Mouse (Mus musculus) stomach, embryonic 16.5 days (tissue): ENCODE data around the gene Padi3. TPM values are rescaled to one million over a fixed set of nuclear protein-coding genes. Genes with fewer than 3 reads are reported as not detected.

Source experiments
- ATAC-seq: fragments of 200-750 bp; cut with Nextera tagmentation; 2 replicates; pipeline ENCODE4 v1.8.0; 2017; ENCODE audit warnings: moderate number of reproducible peaks, moderate TSS enrichment; ENCODE audit not compliant: insufficient read depth, low FRiP score
- H3K27ac ChIP-seq: fragments of 300-500 bp; sonication (generic); 2 replicates; pipeline ENCODE4 v1.5.1; 2014; ENCODE audit warnings: low read length
- H3K27me3 ChIP-seq: fragments of 300-500 bp; sonication (generic); 2 replicates; pipeline ENCODE4 v1.6.1; 2014; ENCODE audit warnings: low read length, control low read depth, mixed read lengths; ENCODE audit not compliant: control insufficient read depth, insufficient read depth
- H3K36me3 ChIP-seq: fragments of 300-500 bp; sonication (generic); 2 replicates; pipeline ENCODE4 v1.6.1; 2014; ENCODE audit warnings: low read length; ENCODE audit not compliant: control insufficient read depth, insufficient read depth
- H3K4me1 ChIP-seq: fragments of 300-500 bp; sonication (generic); 2 replicates; pipeline ENCODE4 v1.6.1; 2014; ENCODE audit warnings: low read length, control low read depth, mixed read lengths; ENCODE audit not compliant: control insufficient read depth, insufficient read depth
- H3K4me2 ChIP-seq: fragments of 300-500 bp; sonication (generic); 2 replicates; pipeline ENCODE4 v1.6.1; 2014; ENCODE audit warnings: low read depth, low read length, mixed read lengths
- H3K4me3 ChIP-seq: fragments of 300-500 bp; sonication (generic); replicated peaks from 2 replicates; pipeline ENCODE4 v1.5.1; 2014; ENCODE audit warnings: mild to moderate bottlenecking, low read length
- H3K9ac ChIP-seq: fragments of 300-500 bp; sonication (generic); 2 replicates; pipeline ENCODE4 v1.6.1; 2014; ENCODE audit warnings: low read length
- H3K9me3 ChIP-seq: fragments of 300-500 bp; sonication (generic); replicated peaks from 2 replicates; pipeline ENCODE4 v1.6.1; 2016; ENCODE audit warnings: low read length, control low read depth; ENCODE audit not compliant: control insufficient read depth
- WGBS: fragments of 180-500 bp; shearing (Covaris S2); extraction: QIAGEN DNeasy Blood & Tissue Kit; methylation state at CpG from one replicate; pipeline ENCODE4 v1.1.7; 2014; 5-methylcytosine and 5-hydroxymethylcytosine counted together
- polyA plus RNA-seq: library from polyadenylated mRNA; unstranded; fragments of >200 nt; fragmentation: Nextera tagmentation; extraction: Ambion mirVana; gene quantifications from 2 replicates; pipeline ENCODE4 v1.2.1, GENCODE M21; 2015

Padi3 gene
- polyA plus RNA-seq, 1 experiment from 2014 or later: 0.18 TPM

GRCm38 (mm10) chr4:140761601-140762000 lies 48.8 kb downstream of the Padi3 start:
- WGBS: 71% methylated on average over 7 of the region's 7 CpGs
- H3K36me3 ChIP-seq: no peaks in the 10 kb centered on the region
- ATAC-seq: no peak
- H3K27me3 ChIP-seq: no peaks in the 10 kb centered on the region
- no peak overlapping the region for H3K4me3 ChIP-seq
- no peaks in the 10 kb centered on the region for H3K4me1 ChIP-seq
- no peak overlapping the region for H3K27ac ChIP-seq
- H3K9me3 ChIP-seq: no peaks in the 10 kb centered on the region
- no peak overlapping the region for H3K4me2 ChIP-seq
- no peak overlapping the region for H3K9ac ChIP-seq

DNA sequence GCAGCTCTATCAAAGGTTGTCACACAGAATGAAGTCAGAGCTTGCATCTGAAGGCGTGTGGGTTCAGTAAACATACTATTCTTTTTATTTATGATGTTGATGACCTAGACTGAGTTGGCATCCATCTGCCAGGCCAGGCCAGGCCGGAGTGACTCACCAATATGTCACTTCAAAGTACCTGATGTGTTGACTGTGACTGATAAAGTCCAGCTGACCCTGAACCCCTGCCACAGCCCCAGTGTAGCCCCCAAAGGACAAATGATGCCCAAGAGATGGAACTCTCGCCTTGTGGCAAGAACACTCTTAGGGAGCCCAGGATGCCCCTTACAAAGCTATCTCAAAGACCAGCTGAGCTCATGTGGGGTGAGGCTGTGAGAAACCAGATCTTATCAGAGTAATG lies 54.6 kb downstream of the Padi3 start:
- Histone ChIP-seq H3K4me1 (no peaks in the 10 kb centered on the region), H3K27me3 (no peaks in the 10 kb centered on the region), H3K4me3 (no peak overlapping the region), H3K9me3 (no peaks in the 10 kb centered on the region), H3K36me3 (no peaks in the 10 kb centered on the region), H3K27ac (no peak overlapping the region), H3K4me2 (no peak overlapping the region), H3K9ac (no peak overlapping the region)
- 68% methylated on average over 3 of the region's 3 CpGs for WGBS
- ATAC-seq: no peak

- H3K9ac ChIP-seq: no peak overlapping the region
Measured at GRCm38 (mm10) chr4:140753366-140753765, 57.1 kb downstream of the Padi3 start.

GRCm38 (mm10) chr4:140750328-140750727 lies 60.1 kb downstream of the Padi3 start:
- Histone ChIP-seq H3K9me3 (no peaks in the 10 kb centered on the region), H3K4me2 (peak overlapping the region; percentile 43), H3K27ac (no peak overlapping the region), H3K36me3 (no peaks in the 10 kb centered on the region), H3K9ac (no peak overlapping the region), H3K4me1 (peaks cover 6% of the 10 kb centered on the region; the same call in 1 of the 2 replicates), H3K27me3 (no peaks in the 10 kb centered on the region; the same call in 1 of the 2 replicates), H3K4me3 (peak overlapping the region; percentile 26)
- ATAC-seq: peak; percentile 35; the same call in 1 of the 2 replicates
- WGBS: 12% methylated on average over 17 of the region's 19 CpGs

More at GRCm38 (mm10) chr4:140753366-140753765, 57.1 kb downstream of the Padi3 start:
- Histone ChIP-seq H3K36me3 (no peaks in the 10 kb centered on the region), H3K9me3 (no peaks in the 10 kb centered on the region), H3K4me1 (no peaks in the 10 kb centered on the region; the same call in 1 of the 2 replicates), H3K27ac (no peak overlapping the region), H3K27me3 (no peaks in the 10 kb centered on the region; the same call in 1 of the 2 replicates), H3K4me2 (no peak overlapping the region), H3K4me3 (no peak overlapping the region)
- WGBS: 57% methylated on average over 7 of the region's 7 CpGs
- no peak for ATAC-seq

- no peaks in the 10 kb centered on the region for H3K36me3 ChIP-seq
- no peak overlapping the region for H3K4me2 ChIP-seq
- no peaks in the 10 kb centered on the region; the same call in 1 of the 2 replicates for H3K27me3 ChIP-seq
- H3K9ac ChIP-seq: peak overlapping the region; percentile 16
- WGBS: 19% methylated on average over 12 of the region's 12 CpGs
- peaks cover 6% of the 10 kb centered on the region; the same call in 1 of the 2 replicates for H3K4me1 ChIP-seq
- no peak overlapping the region for H3K27ac ChIP-seq
- peak; percentile 56; the same call in 1 of the 2 replicates for ATAC-seq
- H3K9me3 ChIP-seq: no peaks in the 10 kb centered on the region
- H3K4me3 ChIP-seq: no peak overlapping the region
Measured at GRCm38 (mm10) chr4:140747978-140748377, 62.5 kb downstream of the Padi3 start.

DNA sequence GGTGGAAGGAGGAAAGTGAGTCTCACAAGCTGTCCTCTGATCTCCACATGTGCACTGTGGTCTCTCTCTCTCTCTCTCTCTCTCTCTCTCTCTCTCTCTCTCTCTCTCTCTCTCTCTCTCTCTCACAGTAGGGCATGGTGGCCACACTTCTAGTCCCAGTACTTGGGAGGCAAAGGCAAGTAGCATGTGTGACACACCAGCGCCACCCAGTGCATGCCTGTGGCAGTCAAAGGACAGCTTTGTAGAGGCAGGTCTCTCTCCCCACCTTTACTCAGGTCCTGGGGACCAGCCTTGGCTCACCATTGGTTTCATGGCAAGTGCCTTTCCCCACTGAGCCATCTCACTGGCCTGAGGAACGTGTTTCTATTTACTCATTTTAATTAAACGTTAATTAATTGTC lies 65.8 kb downstream of the Padi3 start:
- Histone ChIP-seq H3K27ac (no peak overlapping the region), H3K4me2 (no peak overlapping the region), H3K9ac (no peak overlapping the region), H3K4me3 (no peak overlapping the region), H3K4me1 (0 out of 2 replicates have a peak, but pooled peaks cover 6% of the 10 kb centered on the region), H3K9me3 (no peaks in the 10 kb centered on the region), H3K36me3 (no peaks in the 10 kb centered on the region), H3K27me3 (no peaks in the 10 kb centered on the region)
- ATAC-seq: no peak
- 25% methylated on average over 3 of the region's 3 CpGs for WGBS

DNA sequence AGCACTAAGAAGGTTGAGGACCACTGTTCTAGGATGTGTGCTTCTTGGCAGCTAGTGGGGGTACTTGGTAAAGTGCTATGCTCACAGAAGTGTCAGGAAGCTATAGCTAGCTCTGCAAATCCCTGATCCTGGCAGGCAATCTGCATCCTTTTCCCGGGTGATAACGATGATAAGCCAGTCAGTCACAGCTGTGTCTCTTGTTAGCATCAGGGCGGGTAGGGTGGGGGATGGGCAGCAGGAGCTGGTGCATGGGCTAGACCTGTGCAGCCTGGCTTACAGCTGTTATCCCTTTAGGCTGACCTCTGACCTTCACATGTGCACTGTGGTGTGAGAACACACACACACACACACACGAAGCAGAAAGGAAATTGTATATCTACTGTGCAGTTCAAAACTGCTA lies 67.4 kb downstream of the Padi3 start:
- Histone ChIP-seq H3K9ac (no peak overlapping the region), H3K9me3 (no peaks in the 10 kb centered on the region), H3K36me3 (no peaks in the 10 kb centered on the region), H3K27me3 (no peaks in the 10 kb centered on the region), H3K4me3 (no peak overlapping the region), H3K4me2 (no peak overlapping the region), H3K27ac (no peak overlapping the region), H3K4me1 (0 out of 2 replicates have a peak, but pooled peaks cover 4% of the 10 kb centered on the region)
- WGBS: 38% methylated on average over 4 of the region's 4 CpGs
- no peak for ATAC-seq

DNA sequence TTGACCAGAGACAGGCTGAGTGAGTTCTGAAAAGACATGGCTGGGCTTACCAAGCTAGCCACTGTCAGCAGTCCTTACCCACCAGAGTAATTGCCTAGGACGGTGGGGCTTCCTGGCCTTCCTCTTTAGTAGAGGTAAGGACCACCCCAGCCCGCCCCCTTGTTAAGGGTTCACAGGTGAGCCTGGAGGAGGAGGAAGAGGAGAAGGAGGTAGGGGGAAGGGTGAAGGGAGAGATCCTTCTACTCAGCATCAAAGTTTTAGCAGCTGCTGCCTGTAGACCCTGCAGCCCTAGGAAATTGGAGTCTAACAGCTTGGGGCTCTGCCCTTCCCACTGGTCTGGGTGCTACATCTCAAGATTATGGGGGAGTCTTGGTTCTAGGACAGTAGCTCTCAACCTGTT lies 67.9 kb downstream of the Padi3 start, which contains the start of gene Padi6:
Gene Padi6, minus strand, starts transcription at position 101 of the 400 bp plus-strand sequence.
- H3K4me1 ChIP-seq: no peaks in the 10 kb centered on the region
- WGBS: 70% methylated on average over 2 of the region's 2 CpGs
- no peaks in the 10 kb centered on the region for H3K27me3 ChIP-seq
- H3K4me2 ChIP-seq: no peak within 1 kb of the TSS
- no peaks in the 10 kb centered on the region for H3K9me3 ChIP-seq
- no peak within 1 kb of the TSS for H3K27ac ChIP-seq
- H3K4me3 ChIP-seq: no peak within 1 kb of the TSS
- H3K9ac ChIP-seq: no peak within 1 kb of the TSS
- no peak for ATAC-seq
- no peaks in the 10 kb centered on the region for H3K36me3 ChIP-seq

DNA sequence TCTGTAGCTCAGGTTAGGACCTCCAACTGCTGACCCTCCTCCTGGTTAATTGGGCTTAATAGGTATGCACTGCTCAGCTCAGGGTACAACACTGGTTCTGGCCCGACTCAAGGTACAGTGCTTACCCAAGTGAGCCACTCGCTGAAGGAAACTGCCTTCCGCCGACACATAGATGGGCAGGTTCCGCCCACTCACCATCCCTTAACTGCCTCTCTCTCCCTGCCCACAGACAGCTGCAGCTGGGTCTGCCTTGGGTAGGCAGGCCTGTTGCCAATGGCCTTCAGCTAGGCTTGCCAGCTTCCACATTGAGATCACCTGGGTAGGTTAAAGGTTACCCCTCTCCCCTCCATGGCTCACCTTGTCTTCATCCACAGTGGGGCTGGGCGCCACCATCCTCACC lies 69.0 kb downstream of the Padi3 start:
- Histone ChIP-seq H3K27ac (no peak overlapping the region), H3K36me3 (no peaks in the 10 kb centered on the region), H3K9ac (no peak overlapping the region), H3K27me3 (no peaks in the 10 kb centered on the region), H3K4me3 (no peak overlapping the region), H3K4me2 (no peak overlapping the region), H3K9me3 (no peaks in the 10 kb centered on the region), H3K4me1 (no peaks in the 10 kb centered on the region)
- WGBS: 80% methylated on average over 6 of the region's 6 CpGs
- ATAC-seq: no peak
